Mouse (Mus musculus): Measurements from ENCODE around the gene Zpbp2.
A peak's percentile ranks its signal among the peaks of the same experiment; 100 is the strongest.
"Not testable (repeated sequence)": the region's sequence is repeated elsewhere in the genome, so short reads cannot be mapped to it uniquely, and the experiment has no call there.

The Zpbp2 gene

DNA sequence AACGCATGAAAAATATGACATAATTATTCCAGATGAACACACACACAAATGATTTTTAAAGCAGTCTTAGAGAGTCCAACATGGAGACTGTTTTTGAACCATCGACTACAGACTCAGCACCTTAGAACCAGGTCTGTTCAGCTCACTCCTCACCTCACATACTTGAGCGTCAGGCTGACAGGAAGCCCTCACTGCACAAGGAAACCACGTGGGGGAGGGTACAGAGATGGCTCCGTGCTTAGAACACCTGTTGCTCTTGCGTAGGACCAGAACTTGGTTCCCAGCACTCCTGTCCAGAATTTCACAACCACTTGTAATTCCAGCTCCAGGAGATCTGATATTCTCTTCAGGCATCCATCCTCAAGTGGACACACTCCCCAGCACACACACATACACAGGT, 44.1 kb downstream of the Zpbp2 start:
- no peak for DNase-seq

DNA sequence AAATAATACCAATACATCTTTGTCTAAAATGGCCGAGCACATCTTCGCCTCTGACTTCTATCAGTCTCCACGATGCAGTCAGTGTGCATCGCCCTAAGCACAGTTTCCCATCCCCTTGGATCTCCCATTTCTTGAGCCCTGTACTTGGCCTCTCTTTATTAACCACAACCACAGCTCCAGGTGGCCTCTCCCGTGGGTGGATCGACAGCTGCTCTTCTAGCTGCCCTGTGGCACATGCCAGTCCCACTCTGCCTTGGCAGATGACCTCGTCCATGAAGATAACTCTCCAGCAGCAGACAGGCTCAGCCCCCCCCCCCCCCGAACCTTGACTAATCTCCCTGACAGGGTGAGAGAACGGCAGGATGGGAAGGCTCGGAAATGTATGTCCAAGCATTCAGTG, 44.6 kb downstream of the Zpbp2 start:
- DNase-seq, result no peak

DNA sequence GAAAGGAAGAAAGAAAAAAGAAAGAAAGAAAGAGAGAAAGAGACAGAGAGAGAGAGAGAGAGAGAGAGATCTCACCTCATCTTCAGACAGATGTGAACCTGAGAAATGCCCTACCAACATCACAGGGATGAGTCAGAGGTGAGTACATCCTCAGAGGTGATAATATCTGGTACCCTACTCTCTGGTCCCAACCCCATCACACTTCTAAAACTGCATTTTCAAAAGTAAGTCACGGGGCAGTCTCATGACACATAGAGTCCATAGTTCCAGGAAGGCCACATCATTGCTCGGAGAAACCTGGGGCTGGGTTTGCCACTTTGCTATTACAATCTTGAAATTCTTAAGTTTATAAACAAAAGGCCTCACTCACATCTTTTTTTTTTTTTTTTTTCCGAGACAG, 45.1 kb downstream of the Zpbp2 start:
- DNase-seq, result no peak

DNA sequence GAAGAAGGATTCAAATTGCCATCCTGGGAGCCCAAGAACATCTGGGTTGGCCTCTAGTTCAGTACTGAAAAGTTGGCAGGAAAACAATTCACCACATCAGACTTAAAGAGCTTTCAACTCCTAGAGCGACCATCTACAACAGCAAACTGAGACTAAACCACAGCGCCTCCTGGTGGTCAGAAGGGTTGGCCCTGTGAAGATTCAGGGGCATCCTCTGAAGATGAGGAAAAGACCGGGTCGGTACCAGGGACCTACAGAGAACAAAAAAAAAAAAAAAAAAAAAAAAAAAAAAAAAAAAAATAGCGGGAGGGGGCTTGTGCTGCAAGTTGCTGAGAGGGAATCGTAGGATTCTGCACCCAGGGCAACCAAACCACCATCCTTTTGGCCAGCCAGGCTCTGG, 46.5 kb downstream of the Zpbp2 start:
- DNase-seq, result no peak

DNA sequence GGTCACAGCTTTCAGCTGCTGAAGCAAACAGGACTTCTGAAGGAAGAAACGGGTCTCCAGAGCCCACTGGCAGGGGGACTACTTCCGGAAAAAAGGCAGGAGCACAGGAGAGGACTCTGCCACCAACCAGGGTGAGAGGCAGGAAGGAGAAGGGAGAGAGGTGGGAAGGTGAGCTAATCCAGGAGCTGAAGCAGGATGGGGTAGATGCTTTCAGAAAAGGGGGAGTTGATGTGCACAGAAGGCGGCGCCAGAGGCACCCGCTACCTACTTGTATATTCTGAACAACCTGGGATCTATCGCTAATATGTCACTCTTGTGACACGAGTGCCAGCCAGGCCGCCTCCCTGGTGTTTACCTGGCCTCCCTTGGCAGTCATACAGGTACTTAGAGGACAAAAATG, 47.1 kb downstream of the Zpbp2 start, which contains the start of gene Lrrc3c:
TSS of gene Lrrc3c (plus strand) at position 301 of the 400 bp plus-strand sequence.
- no peak for DNase-seq

DNA sequence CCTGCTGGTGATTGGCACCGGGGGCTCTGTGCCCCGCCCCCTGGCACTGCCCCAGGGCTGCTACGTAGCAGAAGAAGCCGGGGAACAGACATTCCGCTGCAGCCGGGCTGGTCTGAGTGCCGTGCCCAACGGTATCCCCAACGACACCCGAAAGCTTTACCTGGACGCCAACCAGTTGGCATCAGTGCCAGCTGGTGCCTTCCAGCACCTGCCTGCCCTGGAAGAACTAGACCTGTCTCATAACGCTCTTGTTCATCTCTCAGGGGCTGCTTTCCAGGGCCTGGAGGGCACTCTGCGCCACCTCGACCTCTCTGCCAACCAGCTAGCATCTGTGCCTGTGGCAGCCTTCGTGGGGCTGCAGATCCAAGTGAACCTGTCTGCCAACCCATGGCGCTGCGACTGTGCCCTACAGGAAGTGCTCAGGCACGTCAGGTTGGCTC, 48.0 kb downstream of the Zpbp2 start:
- peak; percentile 59 for DNase-seq

DNA sequence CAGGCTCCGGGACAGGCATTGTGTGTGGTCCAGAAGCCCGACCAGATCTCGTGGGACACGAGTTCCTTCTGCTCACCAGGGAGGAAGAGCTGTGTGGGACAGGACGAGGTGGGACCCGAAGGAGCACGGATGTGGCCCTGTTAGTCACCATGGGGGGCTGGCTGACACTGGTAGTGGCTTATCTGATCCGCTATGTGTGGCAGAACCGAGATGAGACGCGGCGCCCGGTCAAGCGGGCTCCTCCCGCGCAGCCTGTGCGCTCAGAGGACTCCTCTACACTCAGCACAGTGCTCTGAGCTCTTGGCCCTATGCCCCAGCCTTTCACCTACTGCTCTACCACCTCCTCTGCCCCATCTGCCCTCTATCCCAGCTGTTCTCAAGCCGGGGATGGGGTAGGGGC, 48.4 kb downstream of the Zpbp2 start:
- peak; percentile 38 for DNase-seq

DNA sequence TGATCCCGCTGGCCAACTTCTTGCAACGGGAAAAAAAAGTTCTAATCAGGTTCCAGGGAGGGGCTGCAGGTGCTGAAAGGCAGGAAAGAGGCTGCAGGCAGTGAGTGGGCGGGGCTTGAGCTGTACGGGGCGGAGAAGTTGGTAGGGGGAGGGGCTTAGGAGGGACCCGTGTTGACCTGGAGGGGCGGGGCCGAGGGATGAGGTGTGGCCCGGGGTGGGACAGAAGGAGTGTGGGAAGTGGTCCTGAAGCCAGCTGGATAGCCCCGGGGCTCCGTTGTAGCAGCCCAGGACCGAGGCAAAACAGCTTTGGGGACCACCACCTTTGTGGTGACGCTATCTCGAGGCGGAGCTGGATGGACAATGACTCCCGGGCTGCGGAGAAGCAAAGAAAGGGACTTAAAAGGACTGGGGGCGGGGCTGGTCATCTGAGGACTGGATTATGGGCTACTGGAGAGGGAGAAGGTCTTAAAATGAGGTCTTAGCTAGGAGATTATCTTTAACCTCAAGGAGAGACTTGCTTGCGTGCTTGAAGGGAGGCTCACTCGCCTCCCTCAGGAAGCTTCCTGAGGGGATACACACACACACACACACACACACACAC, 51.3 kb downstream of the Zpbp2 start:
- no peak for DNase-seq

DNA sequence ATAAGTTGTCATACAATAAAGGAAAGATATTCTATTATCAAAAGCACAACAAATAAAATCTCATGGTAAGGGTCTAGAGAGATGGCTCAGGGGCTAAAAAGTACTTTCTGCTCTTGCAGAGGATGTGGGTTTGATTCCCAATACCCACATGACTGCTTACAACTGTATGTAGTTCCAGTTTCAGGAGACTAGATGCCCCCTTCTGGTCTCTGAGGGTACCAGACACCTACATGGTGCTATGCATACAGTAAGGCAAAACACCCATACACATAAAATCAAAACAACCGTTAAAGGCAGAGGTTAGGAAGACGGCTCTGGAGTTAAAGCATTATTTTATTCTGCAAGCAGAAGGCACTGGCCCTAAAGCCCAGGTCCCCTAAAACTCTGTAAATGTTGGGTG, 53.1 kb downstream of the Zpbp2 start:
- DNase-seq, result no peak

DNA sequence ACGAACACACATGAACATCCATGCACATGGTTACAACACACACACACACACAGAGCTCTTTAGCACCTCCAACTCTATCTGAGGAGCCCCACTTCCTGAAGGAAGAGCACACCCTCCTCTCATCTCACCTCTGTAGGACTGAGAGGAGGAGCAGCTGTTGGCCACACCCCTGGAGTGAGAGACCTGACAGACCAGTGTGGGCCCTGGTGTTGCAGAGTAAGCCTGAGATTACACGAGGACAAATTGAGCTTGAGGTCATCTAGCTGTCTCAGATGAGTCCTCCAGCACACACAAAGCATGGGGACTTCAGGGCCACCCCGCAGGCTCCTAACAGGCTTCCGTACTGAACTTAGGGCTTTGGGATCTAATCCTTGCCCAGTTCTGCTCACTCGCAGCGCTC, 54.0 kb downstream of the Zpbp2 start:
- not testable (repeated sequence) for DNase-seq

DNA sequence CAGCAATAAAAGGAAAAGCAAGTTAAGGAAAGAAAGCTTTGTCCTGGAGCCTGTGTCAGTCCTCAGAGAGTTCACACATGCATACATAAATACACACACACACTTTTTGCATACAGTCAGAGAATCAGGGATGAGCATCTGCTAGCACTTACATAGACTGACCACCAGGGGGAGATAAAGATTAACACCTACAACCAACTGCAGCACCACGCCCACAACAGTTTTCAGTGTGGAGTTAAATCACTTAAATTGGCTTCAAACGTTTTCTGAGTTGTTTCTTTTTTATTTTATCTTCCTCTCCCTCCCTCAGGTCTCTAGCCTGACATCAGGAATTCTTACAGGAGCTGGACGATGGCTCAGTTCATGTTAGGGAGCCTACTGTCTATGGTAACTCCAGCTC, 55.9 kb downstream of the Zpbp2 start:
- DNase-seq, result no peak

All from cerebellum, adult 8-10 months (tissue).